Mouse (Mus musculus): ENCODE results near the gene B4galnt4. TPM values are rescaled to one million over a fixed set of nuclear protein-coding genes. Genes with fewer than 3 reads are reported as not detected.

The B4galnt4 gene
- total RNA-seq, 2 experiments from 2014 or later: 79.6 to 84.3 TPM

DNA sequence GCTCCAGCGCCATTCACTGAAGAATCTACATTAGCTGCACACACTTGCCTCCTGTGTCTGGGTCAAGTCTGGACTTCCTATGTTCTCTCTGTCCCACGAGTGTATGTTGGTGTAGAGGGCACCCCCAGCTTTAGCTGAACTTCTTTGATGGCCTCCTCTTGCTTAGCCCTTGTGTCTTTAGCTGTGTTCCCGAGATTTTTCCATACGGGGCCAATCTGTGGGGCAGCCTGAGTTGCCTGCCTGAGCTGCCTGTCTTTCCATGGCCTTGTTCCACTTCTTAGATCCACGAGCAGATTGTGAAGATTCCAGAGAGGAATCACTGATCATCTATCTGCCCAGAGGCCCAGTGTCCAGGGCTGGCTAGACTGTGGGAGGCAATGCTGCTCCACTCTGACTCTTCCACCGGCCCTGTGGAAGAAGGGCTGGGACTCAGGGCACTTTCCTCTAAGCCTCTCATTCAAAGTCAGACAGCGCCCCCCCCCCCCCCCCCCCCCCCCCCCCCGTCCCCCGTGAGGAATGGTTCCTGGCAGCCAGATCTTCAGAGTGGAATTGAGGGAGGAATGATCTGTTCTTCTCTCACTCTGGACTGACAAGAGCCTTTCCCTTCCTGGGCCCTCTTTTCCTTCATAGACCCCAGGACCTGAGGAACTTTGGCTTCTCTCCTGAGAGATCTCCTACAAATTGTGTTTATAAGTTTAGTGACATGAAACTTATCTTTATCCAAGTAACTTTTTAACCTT, 19.9 kb upstream of the B4galnt4 start:
- intact Hi-C loops (cut with DNase I): no loop called here
- DNase-seq (ENCODE audit: low spot score in 2 of 2): no peak

- DNase-seq (ENCODE audit: low spot score in 2 of 2): no peak
Measured at GRCm38 (mm10) chr7:141041661-141042060, 19.2 kb upstream of the B4galnt4 start.

GRCm38 (mm10) chr7:141042539-141042938, 18.4 kb upstream of the B4galnt4 start:
- intact Hi-C loops (cut with DNase I): no loop called here
- DNase-seq (ENCODE audit: low spot score in 2 of 2): no peak

More at GRCm38 (mm10) chr7:141041661-141042060, 19.2 kb upstream of the B4galnt4 start:
- intact Hi-C loops (cut with DNase I): no loop called here

DNA sequence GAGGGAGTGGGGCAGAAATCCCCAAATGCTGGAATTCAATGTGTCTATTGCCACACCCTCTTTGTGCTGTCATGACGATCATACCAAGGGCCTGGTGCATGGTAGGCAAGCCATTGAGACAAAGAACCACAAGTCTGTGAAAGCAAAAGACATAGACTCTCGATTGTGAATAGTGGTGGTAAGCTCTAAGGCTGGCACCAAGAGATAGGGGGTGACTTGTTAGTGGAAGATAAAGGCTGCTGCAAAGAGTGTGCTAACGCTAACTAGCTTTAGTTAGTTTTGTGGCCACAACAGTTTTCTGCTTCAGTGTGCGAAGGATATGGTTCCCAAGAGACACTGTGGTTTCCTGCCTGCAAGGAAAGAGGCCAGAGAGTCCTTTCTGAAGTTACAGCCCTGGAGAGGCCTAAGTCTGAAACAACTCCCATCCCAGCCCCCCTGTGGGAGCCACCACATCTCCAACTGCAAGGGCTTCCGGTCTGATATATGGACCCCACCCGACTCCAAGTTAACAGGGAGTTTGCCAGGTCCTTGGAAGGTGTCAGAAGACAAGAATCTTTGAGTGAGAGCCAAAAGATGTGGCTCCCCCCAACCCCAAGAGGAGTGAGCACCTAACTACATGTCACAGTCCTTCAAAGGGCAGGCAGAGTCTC, 13.8 kb upstream of the B4galnt4 start:
- intact Hi-C loops (cut with DNase I): no loop called here
- DNase-seq (ENCODE audit: low spot score in 2 of 2): no peak

DNA sequence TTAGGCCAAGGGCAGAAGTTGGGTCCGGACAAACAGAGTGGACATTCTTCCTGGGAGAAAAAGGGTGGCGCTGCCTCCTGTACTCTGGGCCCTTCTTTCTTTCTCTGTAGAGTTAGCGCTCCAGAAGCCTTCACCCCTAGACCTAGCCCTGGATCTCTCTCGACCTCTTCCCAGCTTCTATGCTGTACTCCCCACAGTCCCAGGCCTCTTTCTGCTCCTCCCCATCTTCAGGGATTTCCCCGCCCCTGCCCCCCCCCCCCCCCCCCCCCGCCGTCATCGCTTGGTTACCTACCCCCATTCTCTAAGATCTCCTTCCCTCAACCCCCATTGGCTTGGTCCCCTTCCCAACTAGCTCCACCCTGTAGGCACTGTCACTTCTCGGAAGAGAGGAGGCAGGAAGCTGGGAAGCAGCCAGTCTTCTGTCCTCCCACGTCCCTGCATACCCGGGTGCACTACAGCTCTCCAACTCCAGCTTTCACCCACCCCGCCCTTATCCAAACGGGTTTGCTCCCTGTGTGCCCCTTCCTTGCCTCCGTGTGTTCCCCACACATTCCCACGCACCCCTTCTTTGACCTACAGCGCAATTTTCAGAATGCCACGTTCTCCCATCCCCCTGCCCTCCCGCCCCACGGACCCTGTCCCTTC, 13.2 kb upstream of the B4galnt4 start:
- peak; percentile 73 to 89 for DNase-seq (ENCODE audit: low spot score in 2 of 2)
- intact Hi-C loops (cut with DNase I): loop anchor here (1.0 kb wide), 4 partner anchors 38 to 202 kb away; partner anchors contain the start of gene Scgb1c1

GRCm38 (mm10) chr7:141048226-141049218, 12.4 kb upstream of the B4galnt4 start:
- intact Hi-C loops (cut with DNase I): loop anchor here (1.0 kb wide), 5 partner anchors 39 to 203 kb away; partner anchors contain the start of gene Scgb1c1
- peak; percentile 90 to 92 for DNase-seq (ENCODE audit: low spot score in 2 of 2)

DNA sequence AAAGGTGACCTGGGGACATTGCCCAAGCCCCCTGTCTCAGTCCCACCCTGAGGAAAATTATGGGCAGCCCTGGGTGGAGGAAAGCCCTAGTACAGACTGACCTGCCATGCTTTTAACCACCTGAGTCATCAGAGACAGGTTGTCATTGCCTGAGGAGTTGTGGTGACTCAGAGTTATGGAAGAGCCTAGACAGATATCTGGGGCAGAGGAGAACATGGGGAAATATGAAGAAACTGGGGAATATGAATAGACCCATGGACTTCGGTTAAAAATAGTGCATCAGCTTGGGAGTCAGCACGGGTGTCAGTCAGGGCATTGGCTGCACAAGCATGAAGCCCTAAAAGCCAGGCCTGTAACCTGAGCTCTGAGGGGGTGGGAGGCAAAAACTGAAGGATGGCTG, 11.6 kb upstream of the B4galnt4 start:
- intact Hi-C loops (cut with DNase I): loop anchor here (1.0 kb wide), 1 partner anchor 127 kb away; no protein-coding TSS in a partner anchor
- no peak for DNase-seq (ENCODE audit: low spot score in 2 of 2)

GRCm38 (mm10) chr7:141051060-141051685, 9.7 kb upstream of the B4galnt4 start:
- no peak for DNase-seq (ENCODE audit: low spot score in 2 of 2)
- intact Hi-C loops (cut with DNase I): no loop called here

DNA sequence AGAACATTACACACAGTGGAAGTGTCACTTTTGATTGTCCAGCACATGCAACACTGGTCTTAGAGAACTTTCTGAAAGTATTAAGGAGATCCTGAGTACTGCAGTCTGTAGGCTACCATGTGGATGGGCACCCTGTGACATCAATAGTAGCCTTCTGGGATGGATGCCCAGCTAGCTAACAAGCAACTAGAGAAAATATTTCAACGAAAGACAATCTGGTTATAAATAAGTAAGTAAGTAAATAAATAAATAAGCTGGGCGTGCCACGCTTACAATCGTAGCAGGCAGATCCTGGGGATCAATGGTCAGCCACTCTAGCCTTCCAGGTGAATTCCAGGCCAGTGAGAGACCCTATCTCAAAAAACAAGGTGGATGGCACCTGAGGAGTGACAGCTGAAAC, 8.9 kb upstream of the B4galnt4 start:
- intact Hi-C loops (cut with DNase I): no loop called here
- no peak for DNase-seq (ENCODE audit: low spot score in 2 of 2)

GRCm38 (mm10) chr7:141052421-141052820, 8.5 kb upstream of the B4galnt4 start:
- DNase-seq (ENCODE audit: low spot score in 2 of 2): no peak
- intact Hi-C loops (cut with DNase I): no loop called here

DNA sequence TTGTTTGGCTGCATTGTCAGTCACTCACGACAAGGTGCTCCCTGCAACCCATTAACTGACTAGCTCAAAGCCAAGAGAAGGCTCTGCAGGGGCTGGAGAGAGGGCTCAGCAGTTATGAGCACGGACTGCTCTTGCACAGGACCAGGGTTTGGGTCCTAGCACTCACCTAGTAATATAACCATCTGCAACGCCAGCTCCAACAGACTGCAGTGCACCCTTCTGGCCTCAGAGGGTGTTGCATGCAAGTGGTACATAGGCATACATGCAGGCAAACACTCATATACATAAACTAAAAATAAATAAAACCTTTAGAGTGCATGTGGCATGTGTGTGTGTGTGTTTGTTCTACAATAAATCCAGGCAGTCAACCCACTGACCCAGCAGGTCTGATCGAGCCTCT, 5.1 kb upstream of the B4galnt4 start:
- intact Hi-C loops (cut with DNase I): no loop called here
- DNase-seq (ENCODE audit: low spot score in 2 of 2): no peak

GRCm38 (mm10) chr7:141056976-141057375, 3.9 kb upstream of the B4galnt4 start:
- DNase-seq (ENCODE audit: low spot score in 2 of 2): no peak
- intact Hi-C loops (cut with DNase I): no loop called here

DNA sequence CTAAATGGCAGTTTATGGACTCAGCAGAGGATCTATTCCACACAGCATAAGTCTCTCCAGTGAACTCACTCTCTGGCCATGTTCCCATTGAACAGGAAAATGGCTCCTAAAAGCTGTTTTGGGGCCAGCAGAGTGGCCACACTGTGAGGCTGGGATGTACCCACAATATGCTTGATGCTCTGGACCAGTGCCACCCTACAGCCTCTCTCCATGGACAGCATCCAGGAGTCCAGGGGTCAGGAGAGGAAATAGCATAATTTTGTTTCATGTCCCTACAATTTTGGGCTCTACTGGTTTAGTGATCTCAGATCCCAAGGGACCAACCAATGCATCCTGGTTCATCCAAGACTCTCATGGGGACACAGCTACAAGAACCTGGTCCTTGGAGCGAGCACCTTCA, 3.4 kb upstream of the B4galnt4 start:
- no peak for DNase-seq (ENCODE audit: low spot score in 2 of 2)
- intact Hi-C loops (cut with DNase I): no loop called here

DNA sequence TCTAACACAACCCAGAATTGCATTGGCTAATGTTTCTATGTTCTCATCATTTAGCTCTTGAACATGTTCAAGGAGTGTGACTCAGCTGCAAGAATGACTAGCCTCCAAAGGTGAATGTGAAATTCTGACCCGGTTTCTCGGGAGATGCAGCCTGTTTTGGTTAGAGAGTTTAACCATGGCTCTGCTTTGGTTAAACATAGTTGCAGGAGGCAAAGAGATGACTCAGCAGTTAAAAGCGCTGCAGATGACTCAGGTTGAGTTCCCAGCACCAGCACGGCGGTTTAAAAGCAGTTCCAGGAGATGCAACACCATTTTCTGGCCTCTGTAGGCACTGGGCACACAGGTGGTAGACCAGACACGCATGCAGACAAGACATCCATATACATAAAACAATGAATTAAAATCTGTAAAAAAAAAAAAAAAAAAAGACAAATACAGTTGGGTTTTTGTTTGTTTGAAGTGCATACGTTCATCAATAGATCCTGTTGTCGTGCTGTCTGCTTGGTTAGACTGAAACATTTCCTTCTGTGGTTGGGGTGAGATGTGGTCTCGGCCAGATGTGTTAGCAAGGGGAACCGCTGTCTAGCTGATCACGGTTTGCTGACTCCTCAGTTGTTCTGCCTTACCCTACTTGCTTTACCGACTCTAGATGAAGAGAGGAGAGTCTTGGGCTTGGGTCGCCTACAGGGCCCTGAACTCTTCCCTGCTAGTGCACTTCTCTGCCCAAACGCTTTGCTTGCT, 2.1 kb upstream of the B4galnt4 start:
- no peak for DNase-seq (ENCODE audit: low spot score in 2 of 2)
- intact Hi-C loops (cut with DNase I): no loop called here

DNA sequence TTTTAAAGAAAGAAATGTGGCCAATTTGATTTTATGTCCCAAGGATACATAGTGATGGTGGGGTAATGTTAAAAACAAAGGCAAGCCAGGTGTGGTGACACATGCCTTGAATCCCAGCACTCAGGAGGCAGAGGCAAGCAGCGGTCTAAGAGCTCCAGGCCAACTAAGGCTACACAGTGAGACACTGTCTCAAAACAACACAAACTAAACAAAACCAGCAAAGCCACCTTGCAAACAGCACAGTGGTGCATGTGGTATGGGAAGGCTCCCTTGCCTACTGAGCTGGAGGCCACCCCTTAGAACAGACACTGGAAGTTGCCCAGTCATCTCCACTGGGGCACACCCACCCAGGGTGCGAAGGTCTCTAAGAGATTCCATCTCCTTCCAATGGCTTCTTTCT, 975 bp upstream of the B4galnt4 start:
- intact Hi-C loops (cut with DNase I): loop anchor here (2.0 kb wide), 1 partner anchor 203 kb away; the partner anchor contains the start of genes Bet1l, Gm45785 and Ric8a
- DNase-seq (ENCODE audit: low spot score in 2 of 2): no peak

DNA sequence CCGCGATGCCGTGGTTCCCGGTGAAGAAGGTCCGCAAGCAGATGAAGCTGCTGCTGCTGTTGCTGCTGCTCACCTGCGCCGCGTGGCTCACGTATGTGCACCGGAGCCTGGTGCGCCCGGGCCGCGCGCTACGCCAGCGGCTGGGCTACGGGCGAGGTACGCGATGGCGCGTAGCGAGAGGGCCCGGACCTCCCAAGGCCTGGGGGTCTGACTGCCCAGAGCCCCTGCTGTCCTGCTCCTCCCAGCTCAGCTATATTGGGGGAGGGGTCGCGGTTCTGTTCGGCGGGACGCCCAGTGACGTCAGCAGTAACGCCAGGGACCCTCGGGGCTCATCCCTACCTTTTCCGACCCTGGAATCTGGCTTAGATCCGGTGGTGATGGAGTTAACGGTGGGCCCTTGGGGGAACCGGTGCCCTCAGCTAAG, 377 bp downstream of the B4galnt4 start:
- DNase-seq (ENCODE audit: low spot score in 2 of 2): no peak
- intact Hi-C loops (cut with DNase I): loop anchor here (2.0 kb wide), 1 partner anchor 204 kb away; the partner anchor contains the start of genes Bet1l, Gm45785 and Ric8a

- DNase-seq (ENCODE audit: low spot score in 2 of 2): peak in 1 of 2 experiments; percentile 60
- intact Hi-C loops (cut with DNase I): no loop called here
Measured at GRCm38 (mm10) chr7:141062525-141062924, 1.6 kb downstream of the B4galnt4 start.

GRCm38 (mm10) chr7:141063353-141063752, 2.4 kb downstream of the B4galnt4 start:
- DNase-seq (ENCODE audit: low spot score in 2 of 2): peak in 1 of 2 experiments; percentile 65
- intact Hi-C loops (cut with DNase I): no loop called here

Data from left cerebral cortex, postnatal 25 days (tissue).